Mouse (Mus musculus) heart, adult 10 weeks (tissue): ENCODE results near the gene Arhgap10. TPM values are rescaled to one million over a fixed set of nuclear protein-coding genes. Genes with fewer than 3 reads are reported as not detected.

ENCODE experiments used
- polyA plus RNA-seq: library from polyadenylated mRNA; stranded (reverse); fragments of 350-450 nt; fragmentation: Illumina TruSeq; extraction: RNeasy Lipid Tissue Mini Kit (QIAGEN cat#74804); gene quantifications from one replicate; pipeline ENCODE4 v1.2.3, GENCODE M21; 2014; ENCODE audit warnings: low read depth, low replicate concordance

Arhgap10 gene
- polyA plus RNA-seq = 36.5 TPM

GRCm38 (mm10) chr8:77517301-77518200 is at the start of gene Arhgap10:
Gene Arhgap10, minus strand, starts transcription at chr8:77517953.

GRCm38 (mm10) chr8:77549121-77549706 is 31.5 kb upstream of the Arhgap10 start, which contains the start of gene Prmt9:
Gene Prmt9, plus strand, starts transcription at chr8:77549397.

Other genes with a start within 250 kb of the Arhgap10 start
- gene Prmt9, start 31.4 kb upstream of the Arhgap10 start, polyA plus RNA-seq = 11.4 TPM
- 18.6 TPM for gene Tmem184c, start 92.7 kb upstream of the Arhgap10 start, polyA plus RNA-seq
- 35.9 TPM for gene Ednra, start 206.5 kb upstream of the Arhgap10 start, polyA plus RNA-seq